Mouse (Mus musculus) MEL (cell line): ENCODE data around the gene Psap.

Source experiments
- CTCF ChIP-seq, 3 experiments: IDR thresholded peaks in 2 of 3; conservative IDR thresholded peaks in 1 of 3; 2 replicates each; pipeline ENCODE4 v1.5.1; 2011 to 2012; ENCODE audit warnings: low read length in 3 of 3, low read depth in 2 of 3, mild to moderate bottlenecking in 2 of 3, improper control_type of control experiment in 1 of 3, inconsistent platforms in 1 of 3, mixed read lengths in 1 of 3, moderate library complexity in 1 of 3; ENCODE audit not compliant: control insufficient read depth in 1 of 3, insufficient read depth in 1 of 3, poor library complexity in 1 of 3, severe bottlenecking in 1 of 3
- JUND ChIP-seq: IDR thresholded peaks from 2 replicates; pipeline ENCODE4 v1.6.1; 2011; ENCODE audit warnings: low read depth, mild to moderate bottlenecking, improper control_type of control experiment, low read length
- TBP ChIP-seq: IDR thresholded peaks from 2 replicates; pipeline ENCODE4 v1.8.0; 2011; ENCODE audit warnings: low read depth, low read length, improper control_type of control experiment
- ZKSCAN1 ChIP-seq: IDR thresholded peaks from 2 replicates; pipeline ENCODE4 v1.6.1; 2012; ENCODE audit warnings: low read depth, mild to moderate bottlenecking, inconsistent platforms, low read length, improper control_type of control experiment, moderate library complexity

- TF ChIP-seq TBP = no peak
- TF ChIP-seq ZKSCAN1 = no peak
- TF ChIP-seq JUND = no peak
- TF ChIP-seq CTCF (IDR thresholded peaks at IDR 0.05 in 2 of 3, conservative IDR thresholded peaks at IDR 0.05 in 1 of 3; ENCODE audit: control insufficient read depth in 1 of 3, insufficient read depth in 1 of 3, low read depth in 2 of 3, low read length in 3 of 3, poor library complexity in 1 of 3, severe bottlenecking in 1 of 3) = no peak
Observed at GRCm38 (mm10) chr10:60295356-60295755, 17.9 kb downstream of the Psap start.
